Comparison of ENCODE assay signal across 23 mouse cellular contexts in genomic region chr9:42798280-42798679, GRCm38 (mm10).
"Had no signal": no experiment of that assay in that cellular context is flagged by ENCODE, and none has a peak within 500 bp of the region (broad histone marks: within the 10 kb centered on the region; RNA-seq: fewer than 3 reads in every experiment).

No protein-coding gene starts in this region.

- ATAC-seq: forebrain, postnatal 0 days; inflammation-experienced regulatory T-cells, adult 6 months; liver, embryonic 12.5 days had no signal

- H3K9ac ChIP-seq: forebrain, postnatal 0 days; heart, embryonic 13.5 days; heart, embryonic 15.5 days; hindbrain, embryonic 14.5 days; limb, embryonic 13.5 days; limb, embryonic 15.5 days; liver, embryonic 12.5 days; liver, embryonic 14.5 days had no signal

- H3K9me3 ChIP-seq: heart, embryonic 13.5 days; heart, embryonic 15.5 days; limb, embryonic 13.5 days; limb, embryonic 15.5 days; liver, embryonic 12.5 days had no signal

- DNase-seq: forebrain, postnatal 0 days; gastrocnemius, postnatal 14 days; gastrocnemius, postnatal 36 days; heart, adult 18-20 months; heart, postnatal 36 days; kidney, adult 18-20 months; kidney, adult 8-10 months; kidney, postnatal 10 days; kidney, postnatal 25 days; kidney, postnatal 4 days; layer of hippocampus, adult 9-11 months; layer of hippocampus, postnatal 36 days; left cerebral cortex, postnatal 4 days had no signal

- H3K4me1 ChIP-seq: liver, embryonic 12.5 days had no signal

- H3K4me2 ChIP-seq: heart, embryonic 11.5 days; heart, embryonic 13.5 days; heart, embryonic 15.5 days; hindbrain, embryonic 14.5 days; limb, embryonic 13.5 days; limb, embryonic 15.5 days; liver, embryonic 12.5 days had no signal

- H3K27ac ChIP-seq: heart, embryonic 13.5 days; heart, embryonic 15.5 days; hindbrain, embryonic 14.5 days; layer of hippocampus, adult 2 months; limb, embryonic 13.5 days; limb, embryonic 15.5 days; liver, embryonic 12.5 days; liver, embryonic 14.5 days had no signal

- H3K36me3 ChIP-seq: heart, embryonic 13.5 days; heart, embryonic 15.5 days; limb, embryonic 13.5 days; limb, embryonic 15.5 days; liver, embryonic 12.5 days had no signal

- H3K4me3 ChIP-seq: heart, embryonic 13.5 days; heart, embryonic 15.5 days; layer of hippocampus, adult 2 months; limb, embryonic 13.5 days; limb, embryonic 15.5 days; liver, embryonic 12.5 days had no signal
